Mouse (Mus musculus) midbrain, embryonic 13.5 days (tissue): ENCODE data around the gene Foxred1. TPM values are rescaled to one million over a fixed set of nuclear protein-coding genes. Genes with fewer than 3 reads are reported as not detected.

Experiments
- ATAC-seq: fragments of 200-750 bp; cut with Nextera tagmentation; 2 replicates; pipeline ENCODE4 v1.8.0; 2017; ENCODE audit warnings: mild to moderate bottlenecking, moderate TSS enrichment, moderate library complexity
- H3K27ac ChIP-seq: fragments of 300-500 bp; sonication (generic); 2 replicates; pipeline ENCODE4 v1.5.1; 2015; ENCODE audit warnings: inconsistent platforms, mild to moderate bottlenecking, moderate library complexity
- H3K27me3 ChIP-seq: fragments of 300-500 bp; sonication (generic); 2 replicates; pipeline ENCODE4 v1.6.1; 2015; ENCODE audit warnings: mild to moderate bottlenecking, inconsistent platforms
- H3K36me3 ChIP-seq: fragments of 300-500 bp; sonication (generic); 2 replicates; pipeline ENCODE4 v1.6.1; 2015; ENCODE audit warnings: mild to moderate bottlenecking, inconsistent platforms
- H3K4me1 ChIP-seq: fragments of 300-500 bp; sonication (generic); replicated peaks from 2 replicates; pipeline ENCODE4 v1.6.1; 2015; ENCODE audit warnings: inconsistent platforms
- H3K4me2 ChIP-seq: fragments of 300-500 bp; sonication (generic); replicated peaks from 2 replicates; pipeline ENCODE4 v1.6.1; 2015; ENCODE audit warnings: moderate library complexity, mild to moderate bottlenecking, inconsistent platforms
- H3K4me3 ChIP-seq: fragments of 300-500 bp; sonication (generic); replicated peaks from 2 replicates; pipeline ENCODE4 v1.5.1; 2015; ENCODE audit warnings: mild to moderate bottlenecking, inconsistent platforms
- H3K9ac ChIP-seq: fragments of 300-500 bp; sonication (generic); replicated peaks from 2 replicates; pipeline ENCODE4 v1.6.1; 2015; ENCODE audit warnings: mild to moderate bottlenecking, inconsistent platforms
- H3K9me3 ChIP-seq: fragments of 300-500 bp; sonication (generic); 2 replicates; pipeline ENCODE4 v1.6.1; 2016; ENCODE audit warnings: mild to moderate bottlenecking, inconsistent platforms
- WGBS: fragments of 180-500 bp; shearing (Covaris S2); methylation state at CpG from one replicate; pipeline ENCODE4 v1.1.7; 2015; 5-methylcytosine and 5-hydroxymethylcytosine counted together
- polyA plus RNA-seq: library from polyadenylated mRNA; unstranded; fragments of >200 nt; fragmentation: Nextera tagmentation; extraction: Ambion mirVana; gene quantifications from 2 replicates; pipeline ENCODE4 v1.2.1, GENCODE M21; 2015

Foxred1 gene
- polyA plus RNA-seq = 48.4 and 49.2 TPM in 2 replicates

- peak within 1 kb of the TSS; percentile 95 for H3K4me2 ChIP-seq
- ATAC-seq = peak; percentile 99
- WGBS = under 1% methylated on average over 62 of the region's 72 CpGs
- no peaks in the 10 kb centered on the region for H3K27me3 ChIP-seq
- no peaks in the 10 kb centered on the region for H3K9me3 ChIP-seq
- H3K4me3 ChIP-seq = peak within 1 kb of the TSS; percentile 94
- peak within 1 kb of the TSS; percentile 94 for H3K27ac ChIP-seq
- peaks cover 21% of the 10 kb centered on the region for H3K4me1 ChIP-seq
- peak within 1 kb of the TSS; percentile 93 for H3K9ac ChIP-seq
- H3K36me3 ChIP-seq = peaks cover 64% of the 10 kb centered on the region
These were observed at the start of gene Foxred1 for GRCm38 (mm10) chr9:35210542-35211474. Gene Foxred1, minus strand, starts transcription at chr9:35211055.

GRCm38 (mm10) chr9:35257365-35257764 is 46.5 kb upstream of the Foxred1 start:
- Histone ChIP-seq H3K4me1 (no peaks in the 10 kb centered on the region), H3K9me3 (no peaks in the 10 kb centered on the region), H3K9ac (no peak overlapping the region), H3K4me2 (no peak overlapping the region), H3K27ac (no peak overlapping the region), H3K27me3 (no peaks in the 10 kb centered on the region), H3K36me3 (peaks cover 14% of the 10 kb centered on the region), H3K4me3 (no peak overlapping the region)
- ATAC-seq = no peak
- WGBS = 95% methylated on average over 7 of the region's 7 CpGs

GRCm38 (mm10) chr9:35249476-35249875 is 38.6 kb upstream of the Foxred1 start:
- no peak for ATAC-seq
- no peak overlapping the region for H3K4me3 ChIP-seq
- no peak overlapping the region for H3K4me2 ChIP-seq
- no peaks in the 10 kb centered on the region for H3K27me3 ChIP-seq
- H3K9me3 ChIP-seq = no peaks in the 10 kb centered on the region
- 0 out of 2 replicates have a peak, but pooled peaks cover 3% of the 10 kb centered on the region for H3K4me1 ChIP-seq
- peaks cover 12% of the 10 kb centered on the region for H3K36me3 ChIP-seq
- no peak overlapping the region for H3K9ac ChIP-seq
- no peak overlapping the region for H3K27ac ChIP-seq

- no peak overlapping the region for H3K27ac ChIP-seq
- no peak overlapping the region for H3K4me3 ChIP-seq
- 99% methylated on average over 2 of the region's 2 CpGs for WGBS
- H3K9me3 ChIP-seq = no peaks in the 10 kb centered on the region
- H3K27me3 ChIP-seq = no peaks in the 10 kb centered on the region
- no peak overlapping the region for H3K9ac ChIP-seq
- H3K36me3 ChIP-seq = peaks cover 8% of the 10 kb centered on the region; the same call in 1 of the 2 replicates
- H3K4me2 ChIP-seq = no peak overlapping the region
- 0 out of 2 replicates have a peak, but pooled peaks cover 3% of the 10 kb centered on the region for H3K4me1 ChIP-seq
- no peak for ATAC-seq
These were observed 36.5 kb upstream of the Foxred1 start for GRCm38 (mm10) chr9:35247405-35247804.

GRCm38 (mm10) chr9:35239734-35240133 is 28.9 kb upstream of the Foxred1 start:
- H3K9me3 ChIP-seq = no peaks in the 10 kb centered on the region
- ATAC-seq = no peak
- peaks cover 16% of the 10 kb centered on the region for H3K36me3 ChIP-seq
- H3K9ac ChIP-seq = no peak overlapping the region
- 75% methylated on average over 1 of the region's 1 CpGs for WGBS
- no peaks in the 10 kb centered on the region for H3K4me1 ChIP-seq
- H3K4me3 ChIP-seq = no peak overlapping the region
- no peak overlapping the region for H3K4me2 ChIP-seq
- no peaks in the 10 kb centered on the region for H3K27me3 ChIP-seq
- H3K27ac ChIP-seq = no peak overlapping the region

GRCm38 (mm10) chr9:35238915-35239571 is 28.2 kb upstream of the Foxred1 start:
- Histone ChIP-seq H3K9ac (no peak overlapping the region), H3K9me3 (no peaks in the 10 kb centered on the region)

GRCm38 (mm10) chr9:35238371-35238770 is 27.5 kb upstream of the Foxred1 start:
- 94% methylated on average over 1 of the region's 1 CpGs for WGBS
- peaks cover 27% of the 10 kb centered on the region for H3K36me3 ChIP-seq
- no peaks in the 10 kb centered on the region for H3K9me3 ChIP-seq
- H3K27me3 ChIP-seq = no peaks in the 10 kb centered on the region
- no peaks in the 10 kb centered on the region for H3K4me1 ChIP-seq
- no peak overlapping the region for H3K9ac ChIP-seq
- H3K4me3 ChIP-seq = no peak overlapping the region
- H3K27ac ChIP-seq = no peak overlapping the region
- no peak for ATAC-seq
- no peak overlapping the region for H3K4me2 ChIP-seq

More at GRCm38 (mm10) chr9:35238915-35239571, 28.2 kb upstream of the Foxred1 start:
- Histone ChIP-seq H3K36me3 (peaks cover 23% of the 10 kb centered on the region), H3K4me1 (no peaks in the 10 kb centered on the region), H3K27ac (no peak overlapping the region), H3K4me2 (no peak overlapping the region), H3K27me3 (no peaks in the 10 kb centered on the region), H3K4me3 (no peak overlapping the region)
- WGBS = 88% methylated on average over 6 of the region's 6 CpGs
- ATAC-seq = no peak

GRCm38 (mm10) chr9:35235996-35236395 is 25.1 kb upstream of the Foxred1 start:
- Histone ChIP-seq H3K27me3 (no peaks in the 10 kb centered on the region), H3K9me3 (no peaks in the 10 kb centered on the region), H3K4me3 (no peak overlapping the region), H3K9ac (no peak overlapping the region), H3K36me3 (peaks cover 48% of the 10 kb centered on the region), H3K4me2 (no peak overlapping the region), H3K27ac (no peak overlapping the region), H3K4me1 (no peaks in the 10 kb centered on the region)
- WGBS = 60% methylated on average over 3 of the region's 3 CpGs
- no peak for ATAC-seq

- ATAC-seq = no peak
- no peak overlapping the region for H3K4me2 ChIP-seq
- no peaks in the 10 kb centered on the region for H3K9me3 ChIP-seq
- no peak overlapping the region for H3K9ac ChIP-seq
- H3K27ac ChIP-seq = no peak overlapping the region
- H3K36me3 ChIP-seq = peaks cover 54% of the 10 kb centered on the region
- WGBS = 91% methylated on average over 3 of the region's 3 CpGs
- H3K4me1 ChIP-seq = no peaks in the 10 kb centered on the region
- H3K4me3 ChIP-seq = no peak overlapping the region
- no peaks in the 10 kb centered on the region for H3K27me3 ChIP-seq
These were observed 17.8 kb upstream of the Foxred1 start for GRCm38 (mm10) chr9:35228671-35229070.

GRCm38 (mm10) chr9:35223466-35223865 is 12.6 kb upstream of the Foxred1 start:
- H3K27me3 ChIP-seq = no peaks in the 10 kb centered on the region
- ATAC-seq = no peak
- no peaks in the 10 kb centered on the region for H3K9me3 ChIP-seq
- H3K27ac ChIP-seq = no peak overlapping the region
- WGBS = 96% methylated on average over 3 of the region's 3 CpGs
- no peak overlapping the region for H3K9ac ChIP-seq
- H3K36me3 ChIP-seq = peaks cover 70% of the 10 kb centered on the region
- no peak overlapping the region for H3K4me3 ChIP-seq
- no peak overlapping the region for H3K4me2 ChIP-seq
- no peaks in the 10 kb centered on the region for H3K4me1 ChIP-seq

- Histone ChIP-seq H3K27me3 (no peaks in the 10 kb centered on the region), H3K9me3 (no peaks in the 10 kb centered on the region), H3K4me1 (no peaks in the 10 kb centered on the region), H3K36me3 (peaks cover 85% of the 10 kb centered on the region), H3K27ac (no peak overlapping the region), H3K4me2 (no peak overlapping the region), H3K9ac (no peak overlapping the region), H3K4me3 (no peak overlapping the region)
- WGBS = 81% methylated on average over 1 of the region's 1 CpGs
- no peak for ATAC-seq
These were observed 7.1 kb upstream of the Foxred1 start for GRCm38 (mm10) chr9:35217963-35218362.
